Mouse (Mus musculus) left cerebral cortex, adult 6 months (tissue): ENCODE results near the gene Fbxw11. TPM values are rescaled to one million over a fixed set of nuclear protein-coding genes. Genes with fewer than 3 reads are reported as not detected.

Source experiments
- long read RNA-seq, 2 experiments: library from polyadenylated mRNA; unstranded; transcript quantifications; one replicate each; pipeline ENCODE4 v2.0.0; 2019 to 2020
- polyA plus RNA-seq: library from polyadenylated mRNA; unstranded; fragments of <200 nt; fragmentation: Nextera tagmentation; gene quantifications from 2 replicates; pipeline ENCODE4 v1.2.3, GENCODE M21; 2021

Gene Fbxw11
- 78.2 and 132 TPM in 2 replicates for polyA plus RNA-seq
- long read RNA-seq, experiment 1, full-length matches to known transcripts = 93 of 259 reads
- long read RNA-seq, experiment 1, partial matches to known transcripts = 40 of 259 reads
- long read RNA-seq, experiment 1, other reads (novel, unspliced or antisense) = 126 of 259 reads
- long read RNA-seq, experiment 2, full-length matches to known transcripts = 2 of 20 reads
- long read RNA-seq, experiment 2, partial matches to known transcripts = 15 of 20 reads
- long read RNA-seq, experiment 2, other reads (novel, unspliced or antisense) = 3 of 20 reads

GRCm38 (mm10) chr11:32642249-32642876, at the start of gene Fbxw11:
Fbxw11 (plus strand) TSS chr11:32642724.

Other genes with a start within 250 kb of the Fbxw11 start
- 7.5 and 10.9 TPM in 2 replicates for gene Ubtd2, start 187.4 kb upstream of the Fbxw11 start, polyA plus RNA-seq
- 0.72 and 0.98 TPM in 2 replicates for gene Efcab9, start 110.6 kb upstream of the Fbxw11 start, polyA plus RNA-seq
- gene Stk10, start 109.4 kb upstream of the Fbxw11 start, polyA plus RNA-seq = 1.0 and 1.3 TPM in 2 replicates
- not detected in 2 replicates for gene Smim23, start 181.9 kb downstream of the Fbxw11 start, polyA plus RNA-seq